Mouse (Mus musculus) ES-Bruce4 (cell line): ENCODE measurements at regions not wholly inside any gene's neighbourhood (a gene's known extent, or its start where the extent isn't known, plus 50 kb on each side); places are given as distances from the start of the nearest gene placed in this dataset.

Source experiments
- CTCF ChIP-seq: IDR thresholded peaks from one replicate; pipeline ENCODE4 v1.8.1; 2011; ENCODE audit warnings: low read depth, low read length
- EP300 ChIP-seq: IDR thresholded peaks from 2 replicates; pipeline ENCODE4 v1.6.1; 2011; ENCODE audit warnings: low read depth, low read length; ENCODE audit not compliant: insufficient read depth

GRCm38 (mm10) chr4:47803111-47803510, 241.8 kb upstream of the Nr4a3 start:
- TF ChIP-seq CTCF = no peak
- TF ChIP-seq EP300 = no peak
